Mouse (Mus musculus) activated CD4-positive, CD25-positive, alpha-beta regulatory T cell, adult 4 months (primary cell): ENCODE measurements at regions not wholly inside any gene's neighbourhood (a gene's known extent, or its start where the extent isn't known, plus 50 kb on each side); places are given as distances from the start of the nearest gene placed in this dataset.

Source experiments
- ATAC-seq: one replicate; pipeline ENCODE4 v1.8.0; 2017

DNA sequence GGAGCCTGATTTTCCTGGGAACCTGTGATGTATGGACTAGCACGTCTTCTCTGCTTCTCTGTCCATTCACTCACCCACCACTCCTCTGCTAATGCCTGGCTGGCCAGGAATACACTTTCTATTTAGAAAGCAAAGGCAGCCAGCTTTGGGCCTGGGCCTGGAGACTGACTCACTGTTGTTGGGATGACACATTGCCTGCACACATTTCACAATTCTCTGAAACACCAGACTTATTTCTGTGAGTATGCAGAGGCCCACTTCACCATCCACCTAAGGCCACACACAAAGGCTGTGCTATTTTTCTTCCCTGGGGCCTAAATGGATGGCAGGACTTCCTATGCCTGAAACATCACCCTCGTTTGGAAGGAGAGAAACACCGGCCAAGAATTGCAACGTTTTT is 199.7 kb upstream of the Klf4 start:
- ATAC-seq = no peak

- no peak for ATAC-seq
Measured at GRCm38 (mm10) chr4:55730266-55730665, 198.0 kb upstream of the Klf4 start.

GRCm38 (mm10) chr4:55727178-55727577 is 194.9 kb upstream of the Klf4 start:
- ATAC-seq = no peak

DNA sequence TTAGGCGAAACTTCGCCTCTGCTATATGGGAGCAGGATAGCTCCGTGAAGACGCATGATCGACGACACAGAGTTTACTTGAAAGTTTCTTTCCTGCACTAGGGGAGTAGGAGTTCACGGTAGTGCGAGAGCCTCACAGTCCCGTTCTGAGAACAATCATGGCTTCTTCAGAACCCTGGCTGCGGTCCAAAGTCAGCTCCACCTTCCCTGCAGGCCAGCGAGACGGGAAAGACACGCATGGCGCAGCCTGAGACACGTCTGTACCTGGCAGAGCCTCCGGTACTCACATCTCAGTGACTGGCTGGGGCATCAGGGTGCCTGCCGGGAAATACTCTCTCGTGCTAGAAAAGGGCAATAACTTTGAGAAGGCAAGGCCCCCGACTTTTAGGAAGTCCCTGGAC is 193.8 kb upstream of the Klf4 start:
- ATAC-seq = no peak

DNA sequence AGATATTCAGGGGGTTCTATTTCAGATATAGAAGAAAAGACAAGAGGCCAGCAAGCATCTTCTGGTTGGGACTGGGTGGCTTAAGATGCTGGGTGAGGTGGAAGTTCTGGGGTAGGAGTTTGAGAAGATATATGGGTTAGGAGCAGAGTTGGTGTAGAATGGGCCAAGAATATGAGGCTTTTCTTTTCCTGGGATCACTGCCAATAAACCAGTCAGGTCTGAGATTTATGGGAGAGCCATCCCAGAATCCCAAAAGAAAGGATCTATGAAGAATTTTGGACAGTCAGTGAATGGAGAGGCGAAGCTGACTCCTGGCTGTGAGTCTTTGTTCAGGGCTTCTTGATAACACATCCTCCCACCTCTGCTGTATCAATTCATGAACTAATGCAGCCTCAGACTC is 192.0 kb upstream of the Klf4 start:
- ATAC-seq = no peak

DNA sequence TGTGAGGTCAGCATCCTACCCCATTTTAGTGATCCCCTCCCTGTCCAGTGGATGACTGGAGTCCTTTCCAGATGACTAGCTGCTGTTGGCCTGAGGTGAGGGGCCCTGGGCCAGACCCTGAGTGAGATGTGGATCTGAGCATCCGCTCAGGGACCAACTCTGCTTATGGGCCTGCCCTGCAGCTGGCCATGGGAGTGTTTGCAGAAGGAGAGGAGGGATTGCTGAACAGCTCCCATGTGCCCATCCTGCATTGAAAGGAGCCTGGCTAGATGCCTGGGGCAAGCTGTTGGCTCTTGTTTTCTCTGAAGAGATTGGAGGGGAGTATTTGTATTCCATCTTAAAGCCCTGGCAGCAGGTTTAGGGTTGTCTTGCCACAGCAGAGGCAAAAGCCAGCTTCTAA is 190.9 kb upstream of the Klf4 start:
- ATAC-seq = no peak

DNA sequence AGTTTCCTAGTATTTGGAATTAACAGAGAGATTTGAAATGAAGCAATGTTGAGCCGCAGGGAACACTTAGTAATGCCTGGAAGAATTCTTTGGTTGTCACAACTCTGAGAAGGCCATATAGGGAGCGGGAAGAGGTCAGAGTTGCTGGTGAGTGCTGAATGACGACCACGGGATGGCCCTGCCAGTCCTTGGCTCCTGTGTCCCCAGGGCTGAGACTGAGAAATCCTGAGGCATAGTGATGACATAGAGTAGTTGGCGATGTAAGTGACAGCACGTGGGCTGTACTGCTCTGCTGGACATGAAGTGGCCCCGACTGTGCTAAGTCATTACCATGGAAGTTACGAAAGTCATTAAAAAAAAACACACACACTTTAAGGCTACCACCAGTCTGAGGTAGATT is 190.1 kb upstream of the Klf4 start:
- ATAC-seq = no peak

- ATAC-seq = no peak
Measured at GRCm38 (mm10) chr4:55721834-55722233, 189.6 kb upstream of the Klf4 start.

GRCm38 (mm10) chr4:55718438-55718837 is 186.2 kb upstream of the Klf4 start:
- ATAC-seq = no peak

DNA sequence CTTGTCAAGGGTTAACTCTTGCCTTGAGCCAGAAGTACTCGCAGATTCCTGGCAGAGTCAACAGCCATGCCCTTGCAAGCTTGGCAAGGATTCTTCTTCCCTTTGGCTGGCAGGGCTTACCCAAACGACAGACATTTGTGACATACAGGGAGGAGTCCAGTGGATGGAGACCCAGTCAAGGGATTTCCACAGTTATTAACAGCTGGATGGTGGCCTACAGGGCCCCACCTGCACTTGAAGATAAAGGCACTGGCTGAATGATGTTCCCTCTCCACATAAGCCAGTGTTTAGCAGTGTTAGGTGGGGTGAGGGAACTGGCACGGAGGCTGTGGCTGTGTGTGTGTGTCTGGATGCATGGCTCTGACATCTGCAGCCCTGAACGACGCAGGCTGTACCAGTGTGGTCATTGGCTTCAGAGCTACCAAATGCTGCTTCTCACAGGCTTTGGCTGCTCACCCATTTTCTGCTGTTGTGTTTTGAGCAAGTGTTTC is 183.9 kb upstream of the Klf4 start:
- ATAC-seq = no peak

DNA sequence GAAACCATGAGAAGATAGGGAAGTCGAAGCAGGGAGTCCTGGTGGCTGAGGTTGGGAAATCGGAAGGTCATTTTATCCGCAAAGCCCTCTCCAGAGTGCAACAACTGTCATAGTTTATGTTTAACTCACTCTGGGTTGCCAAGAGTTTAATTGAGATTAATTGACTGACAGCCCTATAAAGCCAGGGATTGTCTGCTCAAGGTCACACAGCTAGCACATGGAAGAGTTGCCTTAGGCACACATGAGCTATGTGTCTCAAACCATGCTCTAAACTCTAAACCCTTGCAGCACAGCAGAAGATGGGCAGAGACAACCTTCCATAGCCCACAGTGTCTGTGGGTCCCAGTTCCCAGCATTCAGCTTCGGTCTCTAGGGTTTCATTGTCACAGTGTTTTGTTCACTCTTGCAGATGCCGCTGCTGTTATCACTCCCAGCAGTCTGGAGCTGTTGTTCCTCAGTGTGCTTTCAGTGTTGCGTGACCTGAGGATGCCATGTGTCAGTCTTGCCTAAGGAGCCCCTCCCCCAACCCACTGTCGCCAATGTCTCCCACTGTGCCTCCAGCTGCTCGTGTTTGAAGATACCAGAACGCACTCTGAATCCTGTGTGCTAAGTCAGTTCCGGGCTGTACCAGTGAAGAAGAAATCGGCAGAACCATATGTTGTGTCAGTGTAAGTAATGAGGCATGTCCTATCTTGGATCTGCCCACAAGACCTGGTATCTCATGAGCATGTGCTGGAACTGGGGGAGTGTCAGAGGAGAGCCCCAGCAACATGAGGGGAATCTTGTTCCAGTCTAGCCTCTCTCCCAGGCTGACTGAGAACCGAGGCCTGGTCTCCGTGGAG is 179.5 kb upstream of the Klf4 start:
- ATAC-seq = no peak

DNA sequence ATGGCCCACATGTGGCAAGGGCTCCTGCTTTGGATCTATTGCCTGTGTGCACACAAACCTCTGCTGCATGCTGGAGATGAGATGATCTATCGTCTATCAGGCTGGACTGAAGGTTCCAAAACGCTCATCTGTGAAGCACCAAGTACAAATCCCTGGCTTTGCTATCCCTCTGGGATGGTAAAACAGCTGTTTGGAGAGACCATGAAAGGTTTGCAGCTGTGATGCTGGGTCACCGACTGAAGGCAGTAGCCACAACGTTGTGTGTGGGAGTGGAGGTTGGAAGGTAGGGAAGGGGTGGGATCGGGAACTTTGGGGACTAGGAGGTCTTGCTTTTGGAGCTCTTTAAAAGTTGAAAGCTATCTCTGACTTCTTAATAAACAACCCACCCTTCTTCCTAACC is 178.2 kb upstream of the Klf4 start:
- no peak for ATAC-seq

DNA sequence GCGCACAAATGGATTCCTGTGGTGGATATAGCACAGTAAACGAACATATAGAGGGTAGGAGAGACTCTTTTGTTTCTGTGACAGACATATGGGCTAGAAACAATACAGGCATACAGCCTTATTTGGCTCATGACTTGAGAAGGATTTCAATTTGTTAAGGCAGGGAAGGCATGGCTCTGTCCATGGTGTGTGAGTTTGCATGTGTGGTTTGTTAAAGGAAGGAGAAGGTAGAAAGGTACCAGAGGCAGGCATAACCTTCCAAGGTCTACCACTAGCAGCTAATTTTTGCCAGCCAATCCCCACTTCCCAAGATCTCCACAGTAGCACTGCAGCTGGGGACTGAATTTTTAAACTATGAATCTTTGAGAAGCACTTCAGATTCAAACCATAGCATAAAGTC is 176.5 kb upstream of the Klf4 start:
- no peak for ATAC-seq

- ATAC-seq = no peak
Measured at GRCm38 (mm10) chr4:55707916-55708315, 175.7 kb upstream of the Klf4 start.

DNA sequence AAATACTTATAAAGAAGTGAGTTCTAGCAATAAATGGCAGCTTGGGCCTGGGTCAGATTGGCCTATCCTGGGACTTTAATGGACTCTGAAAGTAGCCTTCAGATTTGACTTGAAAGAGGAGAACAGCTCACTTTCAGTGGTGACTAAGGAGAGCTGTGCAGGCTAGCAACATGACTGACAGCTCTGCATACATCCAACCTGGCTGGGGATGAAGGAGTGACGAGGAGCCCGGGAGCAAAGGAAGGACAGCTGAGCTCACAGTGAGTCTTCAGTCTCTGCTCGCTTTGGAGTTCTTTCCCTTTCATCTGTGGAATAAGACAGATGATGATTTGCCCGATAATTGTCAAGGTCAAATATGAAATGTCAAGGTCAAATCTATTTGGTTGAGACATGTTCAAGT is 172.7 kb upstream of the Klf4 start:
- no peak for ATAC-seq

- ATAC-seq = no peak
Measured at GRCm38 (mm10) chr4:55703346-55703916, 171.2 kb upstream of the Klf4 start.

DNA sequence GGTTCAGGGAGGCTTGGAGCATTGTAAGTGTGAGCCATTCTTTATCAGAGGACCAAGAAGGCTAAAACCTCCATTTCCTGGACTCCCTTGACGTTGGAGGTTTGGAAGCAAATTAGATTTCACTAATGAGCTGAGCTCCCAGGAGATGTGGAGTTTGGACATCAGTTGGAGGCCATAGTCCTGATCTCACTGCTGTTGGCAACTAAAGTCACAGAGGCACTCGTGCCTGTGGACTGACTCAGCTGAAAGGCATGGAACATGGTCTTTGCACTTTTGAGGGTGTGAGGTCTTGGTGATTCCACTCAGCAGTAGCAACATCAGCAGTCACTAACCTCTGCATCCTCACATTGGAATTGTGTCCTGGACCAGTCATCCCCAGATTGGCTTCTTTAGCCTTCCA is 169.1 kb upstream of the Klf4 start:
- ATAC-seq = no peak

GRCm38 (mm10) chr4:55699917-55700316 is 167.7 kb upstream of the Klf4 start:
- ATAC-seq = no peak

GRCm38 (mm10) chr4:55699161-55699560 is 166.9 kb upstream of the Klf4 start:
- no peak for ATAC-seq

- no peak for ATAC-seq
Measured at GRCm38 (mm10) chr4:55697108-55697507, 164.8 kb upstream of the Klf4 start.

GRCm38 (mm10) chr4:55696428-55696827 is 164.2 kb upstream of the Klf4 start:
- ATAC-seq = no peak

DNA sequence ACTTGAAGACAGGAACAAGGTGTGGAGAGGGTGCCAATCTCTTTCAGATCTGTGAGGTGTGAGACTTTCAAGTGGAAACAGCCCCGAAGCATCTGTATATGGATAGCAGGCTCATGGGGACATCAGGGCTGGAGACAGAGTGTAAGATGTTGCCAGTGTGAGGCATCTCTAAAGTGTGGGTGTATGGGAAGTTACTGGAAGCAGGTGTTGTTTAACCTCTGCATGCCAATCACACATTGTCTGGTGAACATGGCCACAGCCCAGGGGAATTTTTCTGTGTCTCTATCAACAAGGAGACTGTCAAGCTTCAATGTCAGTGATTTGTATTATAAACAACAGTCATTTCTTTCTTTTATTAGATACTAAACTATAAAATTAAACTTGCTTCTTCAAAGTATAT is 163.0 kb upstream of the Klf4 start:
- no peak for ATAC-seq

DNA sequence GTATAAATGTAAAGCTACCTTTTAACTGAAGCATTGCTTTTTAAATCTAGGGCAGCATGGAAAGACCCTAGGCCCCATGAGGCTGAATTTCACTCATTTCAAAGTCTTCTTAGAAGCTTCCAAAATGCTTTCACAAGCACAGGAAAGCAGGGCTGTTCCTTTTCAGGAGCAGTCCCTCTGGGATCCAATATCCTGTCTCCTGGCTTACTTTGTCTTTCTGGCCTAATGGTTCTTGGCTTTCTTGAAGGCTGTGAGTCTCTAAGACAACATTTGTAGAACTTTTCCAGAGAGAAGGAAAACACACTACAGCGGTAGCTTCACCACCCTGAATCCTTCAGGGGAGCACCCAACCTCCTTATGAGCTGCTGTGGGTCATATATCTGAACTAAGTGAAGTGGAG is 157.2 kb upstream of the Klf4 start:
- ATAC-seq = no peak

- no peak for ATAC-seq
Measured at GRCm38 (mm10) chr4:55686771-55687170, 154.5 kb upstream of the Klf4 start.

DNA sequence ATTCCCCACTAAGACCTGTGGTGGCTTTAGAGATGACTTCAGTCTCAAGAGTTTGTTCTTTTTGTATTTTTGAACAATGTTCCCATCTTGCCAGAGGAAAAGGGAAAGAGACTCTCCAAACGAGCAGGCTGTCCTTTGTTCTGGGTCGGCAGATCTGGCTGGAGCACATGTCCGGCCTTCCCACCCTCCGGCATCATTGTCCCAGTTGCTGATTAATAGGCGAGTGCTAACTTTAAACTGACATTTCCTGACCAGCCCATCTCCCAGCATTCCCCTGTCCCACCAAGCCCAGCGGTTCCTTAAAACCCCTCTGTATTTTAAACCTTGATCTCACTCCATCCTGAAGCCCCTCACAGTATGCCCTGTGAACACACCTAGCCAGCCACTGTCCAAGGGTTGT is 140.0 kb upstream of the Klf4 start:
- no peak for ATAC-seq
